Mouse (Mus musculus) erythroblast, embryonic 14.5 days (primary cell): ENCODE measurements around the gene Tor4a. TPM values are rescaled to one million over a fixed set of nuclear protein-coding genes. Genes with fewer than 3 reads are reported as not detected.

Source experiments
- H3K27me3 ChIP-seq: 2 replicates; pipeline ENCODE4 v1.6.1; 2012; ENCODE audit warnings: inconsistent platforms; ENCODE audit not compliant: control insufficient read depth
- H3K36me3 ChIP-seq: 2 replicates; pipeline ENCODE4 v1.6.1; 2012; ENCODE audit warnings: mild to moderate bottlenecking, inconsistent platforms; ENCODE audit not compliant: control insufficient read depth
- H3K4me1 ChIP-seq: 2 replicates; pipeline ENCODE4 v1.6.1; 2012; ENCODE audit warnings: inconsistent platforms; ENCODE audit not compliant: control insufficient read depth
- H3K4me3 ChIP-seq: replicated peaks from 2 replicates; pipeline ENCODE3; 2012; ENCODE audit warnings: moderate library complexity, mild to moderate bottlenecking, inconsistent platforms
- H3K9me3 ChIP-seq: 2 replicates; pipeline ENCODE4 v1.6.1; 2012; ENCODE audit warnings: low read length, inconsistent platforms, mixed read lengths; ENCODE audit not compliant: control insufficient read depth
- GATA1 ChIP-seq: IDR thresholded peaks from 2 replicates; pipeline ENCODE4 v1.6.1; 2012; ENCODE audit warnings: low read length, inconsistent platforms, mixed read lengths
- TAL1 ChIP-seq: IDR thresholded peaks from 3 replicates; pipeline ENCODE4 v1.6.1; 2012; ENCODE audit warnings: low read length, inconsistent platforms, mixed read lengths
- polyA plus RNA-seq: library from polyadenylated mRNA; stranded (reverse); fragments of >175 nt; gene quantifications from 2 replicates; pipeline ENCODE4 v1.2.3, GENCODE M21; 2012

Tor4a gene
- polyA plus RNA-seq, 1 experiment: 0.02 TPM

GRCm38 (mm10) chr2:25147892-25148291 is 48.8 kb downstream of the Tor4a start:
- no peaks in the 10 kb centered on the region for H3K9me3 ChIP-seq
- TF ChIP-seq GATA1 (no peak), TAL1 (no peak)
- H3K36me3 ChIP-seq: no peaks in the 10 kb centered on the region
- H3K27me3 ChIP-seq: no peaks in the 10 kb centered on the region
- H3K4me3 ChIP-seq: no peak overlapping the region
- H3K4me1 ChIP-seq: peaks cover 19% of the 10 kb centered on the region

GRCm38 (mm10) chr2:25147398-25147797 is 49.3 kb downstream of the Tor4a start:
- Histone ChIP-seq H3K27me3 (no peaks in the 10 kb centered on the region), H3K4me3 (no peak overlapping the region), H3K36me3 (no peaks in the 10 kb centered on the region), H3K4me1 (peaks cover 15% of the 10 kb centered on the region), H3K9me3 (no peaks in the 10 kb centered on the region)
- no peak for TF ChIP-seq GATA1
- no peak for TF ChIP-seq TAL1

GRCm38 (mm10) chr2:25145346-25145745 is 51.3 kb downstream of the Tor4a start:
- H3K27me3 ChIP-seq: no peaks in the 10 kb centered on the region
- TF ChIP-seq GATA1: no peak
- no peak for TF ChIP-seq TAL1
- H3K4me3 ChIP-seq: no peak overlapping the region
- H3K4me1 ChIP-seq: peaks cover 15% of the 10 kb centered on the region
- no peaks in the 10 kb centered on the region for H3K36me3 ChIP-seq
- no peaks in the 10 kb centered on the region for H3K9me3 ChIP-seq

Other genes with a start within 250 kb of the Tor4a start
- 0.67 and 1.1 TPM in 2 replicates for gene Zmynd19, start 247.1 kb downstream of the Tor4a start, polyA plus RNA-seq
- 0.78 and 0.86 TPM in 2 replicates for gene Dph7, start 234.5 kb downstream of the Tor4a start, polyA plus RNA-seq
- gene Mrpl41, start 221.8 kb downstream of the Tor4a start, polyA plus RNA-seq: 5.1 and 5.8 TPM in 2 replicates
- 0.52 and 0.80 TPM in 2 replicates for gene Pnpla7, start 220.9 kb downstream of the Tor4a start, polyA plus RNA-seq
- 0.51 and 0.67 TPM in 2 replicates for gene Nsmf, start 142.5 kb downstream of the Tor4a start, polyA plus RNA-seq
- gene Entpd8, start 116.6 kb downstream of the Tor4a start, polyA plus RNA-seq: 0.04 TPM in 1 of 2 replicates, not detected in the other
- 0.04 TPM in 1 of 2 replicates, not detected in the other for gene Noxa1, start 101.7 kb downstream of the Tor4a start, polyA plus RNA-seq
- 0.38 and 0.49 TPM in 2 replicates for gene Nrarp, start 16.1 kb downstream of the Tor4a start, polyA plus RNA-seq
- 1.8 TPM in 2 replicates for gene Nelfb, start 14.6 kb upstream of the Tor4a start, polyA plus RNA-seq
- 0.03 TPM in 1 of 2 replicates, not detected in the other for gene Stpg3, start 17.8 kb upstream of the Tor4a start, polyA plus RNA-seq
- not detected in 2 replicates for gene Fam166a, start 21.9 kb upstream of the Tor4a start, polyA plus RNA-seq
- gene Tubb4b, start 27.8 kb upstream of the Tor4a start, polyA plus RNA-seq: 134 and 136 TPM in 2 replicates
- gene Slc34a3, start 37.5 kb upstream of the Tor4a start, polyA plus RNA-seq: not detected in 2 replicates
- gene Rnf224, start 39.9 kb upstream of the Tor4a start, polyA plus RNA-seq: not detected in 2 replicates
- gene Rnf208, start 45.4 kb upstream of the Tor4a start, polyA plus RNA-seq: 0.07 and 0.18 TPM in 2 replicates
- not detected in 2 replicates for gene Cysrt1, start 45.6 kb upstream of the Tor4a start, polyA plus RNA-seq
- gene AL732309.1, start 50.0 kb upstream of the Tor4a start, polyA plus RNA-seq: 0.06 and 0.18 TPM in 2 replicates
- 0.99 and 1.6 TPM in 2 replicates for gene Tmem203, start 58.6 kb upstream of the Tor4a start, polyA plus RNA-seq
- 0.82 and 1.3 TPM in 2 replicates for gene Tprn, start 65.7 kb upstream of the Tor4a start, polyA plus RNA-seq
- gene Ssna1, start 75.6 kb upstream of the Tor4a start, polyA plus RNA-seq: 22.8 and 24.1 TPM in 2 replicates
- 2.1 and 2.2 TPM in 2 replicates for gene Anapc2, start 75.6 kb upstream of the Tor4a start, polyA plus RNA-seq
- not detected in 2 replicates for gene Tmem210, start 91.3 kb upstream of the Tor4a start, polyA plus RNA-seq
- not detected in 2 replicates for gene Lrrc26, start 93.0 kb upstream of the Tor4a start, polyA plus RNA-seq
- not detected in 2 replicates for gene Grin1, start 122.3 kb upstream of the Tor4a start, polyA plus RNA-seq
- 0.86 and 1.3 TPM in 2 replicates for gene Man1b1, start 135.5 kb upstream of the Tor4a start, polyA plus RNA-seq
- gene Dpp7, start 159.5 kb upstream of the Tor4a start, polyA plus RNA-seq: 0.24 and 0.76 TPM in 2 replicates
- gene Uap1l1, start 168.8 kb upstream of the Tor4a start, polyA plus RNA-seq: 0.04 and 0.17 TPM in 2 replicates
- 10.3 and 12.6 TPM in 2 replicates for gene Sapcd2, start 175.4 kb upstream of the Tor4a start, polyA plus RNA-seq
- not detected in 2 replicates for gene Entpd2, start 199.0 kb upstream of the Tor4a start, polyA plus RNA-seq
- gene Npdc1, start 202.5 kb upstream of the Tor4a start, polyA plus RNA-seq: 0.19 TPM in 1 of 2 replicates, not detected in the other
- 0.06 TPM in 1 of 2 replicates, not detected in the other for gene Fut7, start 226.4 kb upstream of the Tor4a start, polyA plus RNA-seq
- 0.09 and 0.11 TPM in 2 replicates for gene Abca2, start 231.8 kb upstream of the Tor4a start, polyA plus RNA-seq